Mouse (Mus musculus): ENCODE results near the gene Pyroxd2. TPM values are rescaled to one million over a fixed set of nuclear protein-coding genes. Genes with fewer than 3 reads are reported as not detected.
A peak's percentile ranks its signal among the peaks of the same experiment; 100 is the strongest.

The Pyroxd2 gene
- polyA plus RNA-seq, 1 experiment from 2014 or later, result 3.5 TPM

GRCm38 (mm10) chr19:42770141-42770872, 17.7 kb upstream of the Pyroxd2 start:
- 76% methylated on average over 23 of the region's 23 CpGs for WGBS (ENCODE audit: insufficient replicate concordance)
- H3K27me3 ChIP-seq, result no peaks in the 10 kb centered on the region
- no peak for ATAC-seq (ENCODE audit: insufficient read depth)
- H3K9me3 ChIP-seq (replicated peaks), result no peaks in the 10 kb centered on the region
- no peak overlapping the region for H3K9ac ChIP-seq
- H3K36me3 ChIP-seq (replicated peaks), result peaks cover 5% of the 10 kb centered on the region; the same call in 1 of the 2 replicates
- H3K4me1 ChIP-seq (replicated peaks), result no peaks in the 10 kb centered on the region
- no peak overlapping the region for H3K4me3 ChIP-seq (replicated peaks)
- H3K4me2 ChIP-seq, result no peak overlapping the region
- no peak overlapping the region for H3K27ac ChIP-seq (replicated peaks)

- H3K9me3 ChIP-seq (replicated peaks), result no peaks in the 10 kb centered on the region
- H3K4me3 ChIP-seq (replicated peaks), result no peak overlapping the region
- H3K4me2 ChIP-seq, result no peak overlapping the region
- ATAC-seq (ENCODE audit: insufficient read depth), result no peak
- no peaks in the 10 kb centered on the region for H3K4me1 ChIP-seq (replicated peaks)
- H3K27me3 ChIP-seq, result no peaks in the 10 kb centered on the region
- no peak overlapping the region for H3K9ac ChIP-seq
- WGBS (ENCODE audit: insufficient replicate concordance), result 72% methylated on average over 10 of the region's 10 CpGs
- peaks cover 5% of the 10 kb centered on the region; the same call in 1 of the 2 replicates for H3K36me3 ChIP-seq (replicated peaks)
- H3K27ac ChIP-seq (replicated peaks), result no peak overlapping the region
Measured at GRCm38 (mm10) chr19:42769648-42770047, 17.1 kb upstream of the Pyroxd2 start.

GRCm38 (mm10) chr19:42767361-42767760, 14.8 kb upstream of the Pyroxd2 start:
- no peaks in the 10 kb centered on the region for H3K4me1 ChIP-seq (replicated peaks)
- H3K4me2 ChIP-seq, result no peak overlapping the region
- no peaks in the 10 kb centered on the region for H3K27me3 ChIP-seq
- H3K9me3 ChIP-seq (replicated peaks), result no peaks in the 10 kb centered on the region
- no peak overlapping the region for H3K4me3 ChIP-seq (replicated peaks)
- no peak for ATAC-seq (ENCODE audit: insufficient read depth)
- no peak overlapping the region for H3K9ac ChIP-seq
- no peak overlapping the region for H3K27ac ChIP-seq (replicated peaks)
- WGBS (ENCODE audit: insufficient replicate concordance), result 76% methylated on average over 8 of the region's 8 CpGs
- peaks cover 5% of the 10 kb centered on the region; the same call in 1 of the 2 replicates for H3K36me3 ChIP-seq (replicated peaks)

GRCm38 (mm10) chr19:42764398-42764797, 11.8 kb upstream of the Pyroxd2 start:
- ATAC-seq (ENCODE audit: insufficient read depth), result no peak
- no peaks in the 10 kb centered on the region for H3K36me3 ChIP-seq (replicated peaks)
- no peaks in the 10 kb centered on the region for H3K4me1 ChIP-seq (replicated peaks)
- no peaks in the 10 kb centered on the region for H3K9me3 ChIP-seq (replicated peaks)
- no peak overlapping the region for H3K27ac ChIP-seq (replicated peaks)
- H3K27me3 ChIP-seq, result no peaks in the 10 kb centered on the region
- no peak overlapping the region for H3K4me3 ChIP-seq (replicated peaks)
- H3K4me2 ChIP-seq, result no peak overlapping the region
- WGBS (ENCODE audit: insufficient replicate concordance), result 80% methylated on average over 10 of the region's 10 CpGs
- H3K9ac ChIP-seq, result no peak overlapping the region

- Histone ChIP-seq H3K9ac (no peak overlapping the region), H3K27me3 (no peaks in the 10 kb centered on the region), H3K36me3 (replicated peaks) (no peaks in the 10 kb centered on the region), H3K4me1 (replicated peaks) (peaks cover 49% of the 10 kb centered on the region), H3K27ac (replicated peaks) (no peak overlapping the region), H3K4me3 (replicated peaks) (no peak overlapping the region), H3K9me3 (replicated peaks) (no peaks in the 10 kb centered on the region), H3K4me2 (no peak overlapping the region)
- 54% methylated on average over 6 of the region's 6 CpGs for WGBS (ENCODE audit: insufficient replicate concordance)
- ATAC-seq (ENCODE audit: insufficient read depth), result no peak
Measured at GRCm38 (mm10) chr19:42756671-42757070, 4.1 kb upstream of the Pyroxd2 start.

GRCm38 (mm10) chr19:42755148-42755870, 2.7 kb upstream of the Pyroxd2 start:
- Histone ChIP-seq H3K4me1 (replicated peaks) (peaks cover 56% of the 10 kb centered on the region), H3K36me3 (replicated peaks) (no peaks in the 10 kb centered on the region), H3K9ac (no peak overlapping the region), H3K4me3 (replicated peaks) (no peak overlapping the region), H3K9me3 (replicated peaks) (no peaks in the 10 kb centered on the region), H3K4me2 (no peak overlapping the region), H3K27ac (replicated peaks) (no peak overlapping the region), H3K27me3 (no peaks in the 10 kb centered on the region)
- ATAC-seq (ENCODE audit: insufficient read depth), result no peak
- WGBS (ENCODE audit: insufficient replicate concordance), result 60% methylated on average over 15 of the region's 15 CpGs

GRCm38 (mm10) chr19:42753141-42753917, 754 bp upstream of the Pyroxd2 start:
- no peaks in the 10 kb centered on the region for H3K9me3 ChIP-seq (replicated peaks)
- peak overlapping the region; percentile 81 for H3K27ac ChIP-seq (replicated peaks)
- 0 out of 2 replicates have a peak overlapping the region, but pooled peaks have one; percentile 18 for H3K9ac ChIP-seq
- no peaks in the 10 kb centered on the region for H3K27me3 ChIP-seq
- WGBS (ENCODE audit: insufficient replicate concordance), result 15% methylated on average over 11 of the region's 11 CpGs
- ATAC-seq (ENCODE audit: insufficient read depth), result peak; percentile 36
- peak overlapping the region; percentile 75 for H3K4me2 ChIP-seq
- peak overlapping the region; percentile 51 for H3K4me3 ChIP-seq (replicated peaks)
- no peaks in the 10 kb centered on the region for H3K36me3 ChIP-seq (replicated peaks)
- H3K4me1 ChIP-seq (replicated peaks), result peaks cover 64% of the 10 kb centered on the region

GRCm38 (mm10) chr19:42750196-42750595, 2.4 kb downstream of the Pyroxd2 start:
- 63% methylated on average over 11 of the region's 11 CpGs for WGBS (ENCODE audit: insufficient replicate concordance)
- no peak for ATAC-seq (ENCODE audit: insufficient read depth)

GRCm38 (mm10) chr19:42746702-42747101, 5.9 kb downstream of the Pyroxd2 start:
- Histone ChIP-seq H3K9me3 (replicated peaks) (no peaks in the 10 kb centered on the region), H3K27ac (replicated peaks) (no peak overlapping the region), H3K9ac (no peak overlapping the region), H3K27me3 (no peaks in the 10 kb centered on the region), H3K4me2 (no peak overlapping the region), H3K36me3 (replicated peaks) (no peaks in the 10 kb centered on the region), H3K4me1 (replicated peaks) (peaks cover 46% of the 10 kb centered on the region), H3K4me3 (replicated peaks) (no peak overlapping the region)
- ATAC-seq (ENCODE audit: insufficient read depth), result no peak
- WGBS (ENCODE audit: insufficient replicate concordance), result 62% methylated on average over 8 of the region's 8 CpGs

More at GRCm38 (mm10) chr19:42750196-42750595, 2.4 kb downstream of the Pyroxd2 start:
- no peaks in the 10 kb centered on the region for H3K9me3 ChIP-seq (replicated peaks)
- H3K4me2 ChIP-seq, result no peak overlapping the region
- no peak overlapping the region for H3K4me3 ChIP-seq (replicated peaks)
- H3K36me3 ChIP-seq (replicated peaks), result no peaks in the 10 kb centered on the region
- H3K4me1 ChIP-seq (replicated peaks), result peaks cover 59% of the 10 kb centered on the region
- no peaks in the 10 kb centered on the region for H3K27me3 ChIP-seq
- no peak overlapping the region for H3K9ac ChIP-seq
- no peak overlapping the region for H3K27ac ChIP-seq (replicated peaks)

- Histone ChIP-seq H3K4me3 (replicated peaks) (no peak overlapping the region), H3K9me3 (replicated peaks) (no peaks in the 10 kb centered on the region), H3K4me1 (replicated peaks) (peaks cover 43% of the 10 kb centered on the region), H3K27ac (replicated peaks) (no peak overlapping the region; the same call in 1 of the 2 replicates), H3K27me3 (no peaks in the 10 kb centered on the region), H3K4me2 (peak overlapping the region; percentile 49; the same call in 1 of the 2 replicates), H3K9ac (no peak overlapping the region), H3K36me3 (replicated peaks) (no peaks in the 10 kb centered on the region)
- WGBS (ENCODE audit: insufficient replicate concordance), result 20% methylated on average over 4 of the region's 4 CpGs
- no peak for ATAC-seq (ENCODE audit: insufficient read depth)
Measured at GRCm38 (mm10) chr19:42745869-42746224, 6.7 kb downstream of the Pyroxd2 start.

Measured in liver, embryonic 15.5 days (tissue).